ENCODE assay signal across 8 mouse cellular contexts in genomic region chr3:121885265-121886178, GRCm38 (mm10).
DNase-seq lines count a peak whose midpoint lies in the region; ATAC-seq and TF ChIP-seq lines count a peak whose summit lies in the region.

No protein-coding gene starts in this region.

- no peak for TF ChIP-seq RAD21 in CH12.LX (IDR thresholded peaks at IDR 0.05; ENCODE audit: low read depth, low read length)

- H3K9me3 ChIP-seq in CH12.LX (replicated peaks; ENCODE audit: low read length), result no peaks in the 10 kb centered on the region
- no peaks in the 10 kb centered on the region for H3K9me3 ChIP-seq in heart, embryonic 15.5 days (replicated peaks)
- no peaks in the 10 kb centered on the region for H3K9me3 ChIP-seq in lung, embryonic 15.5 days

- TF ChIP-seq EP300 in CH12.LX (IDR thresholded peaks at IDR 0.05; ENCODE audit: low read length), result no peak

- H3K4me1 ChIP-seq in CH12.LX (ENCODE audit: control insufficient read depth in 1 of 2, insufficient read depth in 2 of 2), result peaks cover 7 to 13% of the 10 kb centered on the region in 2 experiments
- H3K4me1 ChIP-seq in heart, embryonic 15.5 days (replicated peaks), result peaks cover 30% of the 10 kb centered on the region
- peaks cover 26% of the 10 kb centered on the region for H3K4me1 ChIP-seq in lung, embryonic 15.5 days

- no peak overlapping the region for H3K9ac ChIP-seq in CH12.LX (ENCODE audit: insufficient read depth, low read depth)
- H3K9ac ChIP-seq in heart, embryonic 15.5 days, result no peak overlapping the region
- no peak overlapping the region for H3K9ac ChIP-seq in lung, embryonic 15.5 days

- no peak overlapping the region for H3K4me2 ChIP-seq in CH12.LX (ENCODE audit: insufficient read depth, low read depth, poor library complexity, severe bottlenecking)
- H3K4me2 ChIP-seq in heart, embryonic 15.5 days, result peak overlapping the region; percentile 9; the same call in 1 of the 2 replicates
- H3K4me2 ChIP-seq in lung, embryonic 15.5 days, result no peak overlapping the region; the same call in 1 of the 2 replicates

- TF ChIP-seq CTCF in CH12.LX (conservative IDR thresholded peaks at IDR 0.05 in 1 of 2, IDR thresholded peaks at IDR 0.05 in 1 of 2; ENCODE audit: low read depth in 2 of 2, low read length in 2 of 2), result no peak

- DNase-seq in heart, adult 11 months, result peak; percentile 94
- DNase-seq in heart, postnatal 25 days (ENCODE audit: low spot score), result no peak
- no peak for DNase-seq in CH12.LX (ENCODE audit: extremely low read depth)
- DNase-seq in frontal cortex, postnatal 36 days (ENCODE audit: low spot score in 2 of 2), result no peak
- no peak for DNase-seq in right cerebral cortex, postnatal 25 days
- no peak for DNase-seq in right cerebral cortex, adult 2 months (ENCODE audit: low spot score in 2 of 2)

- H3K27me3 ChIP-seq in CH12.LX (replicated peaks), result no peaks in the 10 kb centered on the region
- H3K27me3 ChIP-seq in heart, embryonic 15.5 days, result peaks cover 8% of the 10 kb centered on the region; the same call in 1 of the 2 replicates
- H3K27me3 ChIP-seq in lung, embryonic 15.5 days, result no peaks in the 10 kb centered on the region

- no peaks in the 10 kb centered on the region for H3K36me3 ChIP-seq in CH12.LX (replicated peaks in 1 of 2; ENCODE audit: control insufficient read depth in 1 of 2, insufficient read depth in 1 of 2, low read length in 1 of 2)
- H3K36me3 ChIP-seq in heart, embryonic 15.5 days, result no peaks in the 10 kb centered on the region
- H3K36me3 ChIP-seq in lung, embryonic 15.5 days, result no peaks in the 10 kb centered on the region

- no peaks in the 10 kb centered on the region for H3K79me2 ChIP-seq in CH12.LX (replicated peaks; ENCODE audit: control insufficient read depth, extremely low read depth, insufficient read depth, poor library complexity, severe bottlenecking)

- WGBS in heart, embryonic 15.5 days, result 26% methylated on average over 10 of the region's 10 CpGs
- 18% methylated on average over 10 of the region's 10 CpGs for WGBS in lung, embryonic 15.5 days

- TF ChIP-seq POLR2A in CH12.LX (IDR thresholded peaks at IDR 0.05; ENCODE audit: low read depth, low read length), result no peak

- 0 out of 2 replicates have a peak, but pooled peaks have one; percentile 18 for ATAC-seq in heart, embryonic 15.5 days (replicated peaks; ENCODE audit: insufficient number of reproducible peaks, insufficient read depth, low FRiP score, low read depth)
- ATAC-seq in lung, embryonic 15.5 days (ENCODE audit: borderline replicate concordance, extremely low read depth, low FRiP score, low TSS enrichment), result peak; percentile 58; the same call in 1 of the 2 replicates

- intact Hi-C loops in heart, postnatal 25 days (cut with DNase I), result loop anchor here (1.0 to 10.0 kb wide), 7 partner anchors 67 to 752 kb away; partner anchors contain the start of genes Arhgap29 and Gclm

- in situ Hi-C loops in CH12.LX (cut with MboI; ENCODE audit: low pct_ligation_motif_present, low pct_unique_long_range_greater_than_20kb, low sequenced_read_pairs), result loop anchor here (5.0 to 25.0 kb wide), 3 partner anchors 257 to 752 kb away; no protein-coding TSS in a partner anchor

- H3K4me3 ChIP-seq in CH12.LX (replicated peaks in 1 of 3; ENCODE audit: low read depth in 2 of 3, low read length in 2 of 3, poor library complexity in 1 of 3), result no peak overlapping the region
- no peak overlapping the region for H3K4me3 ChIP-seq in heart, embryonic 15.5 days
- H3K4me3 ChIP-seq in lung, embryonic 15.5 days, result no peak overlapping the region

- dilution Hi-C loops in CH12.LX (cut with MboI; ENCODE audit: extremely low pct_ligation_motif_present, extremely low pct_unique_long_range_greater_than_20kb, low sequenced_read_pairs), result no loop called here

- H3K27ac ChIP-seq in CH12.LX (ENCODE audit: insufficient read depth, low read depth), result no peak overlapping the region
- H3K27ac ChIP-seq in heart, embryonic 15.5 days, result peak overlapping the region; percentile 38; the same call in 1 of the 2 replicates
- peak overlapping the region; percentile 65 for H3K27ac ChIP-seq in lung, embryonic 15.5 days

TF ChIP-seq in CH12.LX, 34 proteins besides CTCF, POLR2A, EP300 and RAD21:
- TF ChIP-seq SMC3 (IDR thresholded peaks at IDR 0.05; ENCODE audit: low read depth, low read length) (no peak), MYC (IDR thresholded peaks at IDR 0.05; ENCODE audit: low read depth, low read length) (0 out of 2 replicates have a peak, but pooled peaks have one; percentile 7)
TF ChIP-seq in CH12.LX: peak in this region for 1.
